Mouse (Mus musculus) mature B cell (primary cell): ENCODE results near the gene Krtap6-1.
"Not testable (repeated sequence)": the region's sequence is repeated elsewhere in the genome, so short reads cannot be mapped to it uniquely, and the experiment has no call there.

ENCODE experiments used
- in situ Hi-C: fragments of 300-500 bp; cut with MboI; formaldehyde crosslinking; loops from 2 replicates; pipeline ENCODE4 v1.14.3; 2019

Gene Krtap6-1

DNA sequence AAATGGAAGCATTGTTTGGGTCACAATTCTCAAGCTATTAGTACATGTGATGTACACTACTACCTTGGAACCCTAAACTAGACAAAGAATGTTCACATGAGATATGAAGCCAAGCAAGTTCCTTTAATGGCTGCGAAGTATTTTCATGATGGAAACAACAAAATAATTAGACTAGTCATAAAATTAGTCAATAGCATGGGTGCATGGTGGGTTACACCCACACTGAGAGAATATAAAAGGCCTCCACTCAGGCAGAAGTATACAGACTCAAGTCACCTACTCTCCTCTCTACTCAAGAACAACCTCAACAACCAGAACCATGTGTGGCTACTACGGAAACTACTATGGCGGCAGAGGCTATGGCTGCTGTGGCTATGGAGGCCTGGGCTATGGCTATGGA lies at the start of gene Krtap6-1:
TSS of gene Krtap6-1 (plus strand) at position 301 of the 400 bp plus-strand sequence.
- in situ Hi-C loops: not testable (repeated sequence)

DNA sequence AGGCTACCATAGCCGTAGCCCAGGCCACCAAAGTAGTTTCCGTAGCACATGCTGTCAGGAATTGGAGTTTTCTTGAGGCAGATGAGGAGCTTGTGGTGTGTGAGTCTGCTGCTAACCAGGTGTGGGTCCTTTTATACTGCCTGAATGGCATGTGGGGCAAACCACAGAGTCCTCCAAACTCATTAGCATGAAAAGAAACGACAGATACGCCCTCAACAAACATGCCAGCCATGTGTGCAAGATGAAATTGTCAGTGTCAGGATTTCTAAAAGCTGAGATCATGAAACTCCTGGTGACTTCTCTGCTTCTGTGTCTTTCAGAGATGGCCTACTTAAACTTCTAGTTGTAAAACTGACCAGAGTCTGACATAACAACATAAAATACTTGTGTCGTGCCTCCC lies 20.8 kb upstream of the Krtap6-1 start, which contains the start of gene Krtap22-2:
TSS of gene Krtap22-2 (minus strand) at position 101 of the 400 bp plus-strand sequence.
- in situ Hi-C loops: no loop called here

DNA sequence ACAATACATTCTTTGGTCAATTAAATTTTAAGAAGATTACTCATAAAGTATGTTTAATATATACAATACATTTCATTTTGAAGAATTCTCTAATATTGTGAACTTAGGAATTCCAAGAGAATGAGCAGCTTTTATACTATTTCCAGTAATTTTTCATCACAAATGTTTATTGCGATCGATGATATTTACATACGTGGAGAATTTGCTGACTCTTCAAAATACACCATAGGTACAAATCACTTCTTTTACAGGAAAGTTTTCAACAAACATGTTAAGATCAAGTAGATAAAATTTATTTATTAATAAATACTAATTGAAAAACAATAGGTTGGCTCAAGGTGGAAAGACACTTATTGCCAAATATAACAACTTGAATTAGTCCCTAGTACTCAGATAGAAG lies 17.5 kb upstream of the Krtap6-1 start:
- in situ Hi-C loops: no loop called here

DNA sequence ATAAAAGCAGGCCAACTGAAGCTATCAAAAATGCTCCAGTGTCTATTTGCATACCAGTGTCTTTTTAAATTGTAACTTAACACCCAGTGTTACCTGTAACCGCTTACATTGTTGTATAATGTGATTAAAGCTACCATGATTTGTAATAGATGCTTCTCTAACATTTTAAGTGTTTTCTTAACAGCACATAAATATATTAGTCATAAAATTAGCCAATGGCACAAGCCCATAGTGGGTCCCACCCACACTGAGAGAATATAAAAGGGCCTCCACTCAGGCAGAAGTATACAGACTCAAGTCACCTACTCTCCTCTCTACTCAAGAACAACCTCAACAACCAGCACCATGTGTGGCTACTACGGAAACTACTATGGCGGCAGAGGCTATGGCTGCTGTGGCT lies 16.5 kb upstream of the Krtap6-1 start, which contains the start of gene Gm10229:
TSS of gene Gm10229 (plus strand) at position 301 of the 400 bp plus-strand sequence.
- in situ Hi-C loops: not testable (repeated sequence)

DNA sequence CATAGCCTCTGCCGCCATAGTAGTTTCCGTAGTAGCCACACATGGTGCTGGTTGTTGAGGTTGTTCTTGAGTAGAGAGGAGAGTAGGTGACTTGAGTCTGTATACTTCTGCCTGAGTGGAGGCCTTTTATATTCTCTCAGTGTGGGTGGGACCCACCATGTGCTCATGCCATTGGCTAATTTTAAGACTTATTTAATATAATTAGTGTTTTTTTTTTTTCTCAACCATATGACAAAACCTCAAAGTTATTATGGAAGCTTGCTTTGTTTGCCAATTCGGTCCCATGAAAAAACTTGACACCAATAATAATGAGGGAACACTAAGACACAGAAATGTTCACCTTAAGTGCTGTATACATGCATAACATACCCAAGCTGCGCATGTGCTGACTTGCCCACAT lies 9.9 kb downstream of the Krtap6-1 start, which contains the start of gene Gm10228:
TSS of gene Gm10228 (minus strand) at position 101 of the 400 bp plus-strand sequence.
- in situ Hi-C loops: not testable (repeated sequence)

DNA sequence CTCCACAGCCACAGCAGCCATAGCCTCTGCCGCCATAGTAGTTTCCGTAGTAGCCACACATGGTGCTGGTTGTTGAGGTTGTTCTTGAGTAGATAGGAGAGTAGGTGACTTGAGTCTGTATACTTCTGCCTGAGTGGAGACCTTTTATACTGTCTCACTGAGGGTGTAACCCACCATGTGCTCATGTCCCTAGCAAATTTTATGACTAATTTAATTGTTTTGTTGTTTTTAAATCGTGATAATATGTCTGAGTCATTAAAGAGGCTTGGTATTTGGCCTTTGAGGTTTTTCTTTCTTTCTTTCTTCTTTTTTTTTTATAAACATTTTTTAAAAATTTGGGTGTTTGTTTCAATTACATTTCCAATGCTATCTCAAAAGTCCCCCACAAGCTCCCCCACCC lies 16.3 kb downstream of the Krtap6-1 start, which contains the start of gene Krtap6-5:
TSS of gene Krtap6-5 (minus strand) at position 101 of the 400 bp plus-strand sequence.
- in situ Hi-C loops: no loop called here

DNA sequence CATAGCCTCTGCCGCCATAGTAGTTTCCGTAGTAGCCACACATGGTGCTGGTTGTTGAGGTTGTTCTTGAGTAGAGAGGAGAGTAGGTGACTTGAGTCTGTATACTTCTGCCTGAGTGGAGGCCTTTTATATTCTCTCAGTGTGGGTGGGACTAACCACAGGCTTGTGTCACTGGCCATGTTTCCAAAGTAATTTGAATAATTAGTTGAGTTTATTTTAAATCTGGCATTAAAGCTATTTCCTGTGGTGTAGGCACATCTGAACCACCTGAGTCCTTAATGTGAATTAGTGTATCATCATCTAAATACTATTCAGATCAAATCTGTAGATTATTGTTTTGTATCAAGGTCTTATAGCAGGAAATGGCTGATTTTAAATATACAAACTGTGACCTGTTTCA lies 32.4 kb downstream of the Krtap6-1 start, which contains the start of gene 1110025L11Rik:
TSS of gene 1110025L11Rik (minus strand) at position 101 of the 400 bp plus-strand sequence.
- in situ Hi-C loops: not testable (repeated sequence)

DNA sequence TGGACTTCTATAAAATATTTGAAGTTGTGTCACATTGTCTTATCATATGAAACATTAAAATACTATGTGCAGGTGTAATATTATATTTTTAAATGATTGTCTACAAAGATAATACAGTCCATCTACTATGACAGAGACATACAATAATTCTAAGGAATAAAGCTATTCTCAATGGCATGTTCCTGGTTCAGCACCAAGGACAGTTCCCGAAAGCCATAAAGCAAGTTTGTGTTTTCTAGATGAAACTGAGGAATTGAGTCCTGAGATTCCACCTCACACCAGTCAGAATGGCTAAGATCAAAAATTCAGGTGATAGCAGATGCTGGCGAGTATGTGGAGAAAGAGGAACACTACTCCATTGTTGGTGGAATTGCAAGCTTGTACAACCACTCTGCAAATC lies 39.5 kb downstream of the Krtap6-1 start:
- in situ Hi-C loops: not testable (repeated sequence)
